Mouse (Mus musculus) cerebellum, adult 2 months (tissue): Measurements from ENCODE around the gene Brca2.

Experiments
- CTCF ChIP-seq: fragments of 200-500 bp; IDR thresholded peaks from 2 replicates; pipeline ENCODE4 v1.5.1; 2011; ENCODE audit warnings: low read depth, mild to moderate bottlenecking, control low read depth, low read length, moderate library complexity, borderline replicate concordance; ENCODE audit not compliant: insufficient read depth
- POLR2A ChIP-seq: fragments of 200-500 bp; IDR thresholded peaks from 2 replicates; pipeline ENCODE4 v1.6.1; 2011; ENCODE audit warnings: low read length, control low read depth, borderline replicate concordance; ENCODE audit not compliant: insufficient read depth

DNA sequence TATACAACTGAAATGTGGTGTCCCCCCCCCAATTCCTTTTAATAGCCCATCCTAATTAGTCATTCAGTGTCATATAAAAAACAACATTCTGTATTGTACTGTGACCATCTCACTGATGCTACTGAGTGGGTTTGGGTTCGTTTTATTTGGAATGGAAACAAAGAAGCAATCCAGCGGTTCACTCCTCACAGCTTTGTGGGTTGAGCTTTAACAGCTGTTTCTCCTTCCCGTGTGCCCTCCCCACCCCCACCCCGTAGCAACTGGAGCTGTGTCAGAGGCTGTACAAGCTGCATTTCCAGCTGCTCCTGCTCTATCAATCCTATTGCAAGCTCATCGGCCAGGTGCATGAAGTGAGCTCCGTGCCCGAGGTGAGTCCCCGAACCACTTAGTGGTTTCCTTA is 31.6 kb upstream of the Brca2 start:
- TF ChIP-seq CTCF = no peak
- no peak for TF ChIP-seq POLR2A
